Mouse (Mus musculus) gastrocnemius, adult 18-20 months (tissue): Measurements from ENCODE around the gene Smim14. TPM values are rescaled to one million over a fixed set of nuclear protein-coding genes. Genes with fewer than 3 reads are reported as not detected.
"Not testable (repeated sequence)": the region's sequence is repeated elsewhere in the genome, so short reads cannot be mapped to it uniquely, and the experiment has no call there.

Source experiments
- DNase-seq: peaks from one replicate; pipeline ENCODE4 v3.0.0; 2021; ENCODE audit warnings: low spot score
- long read RNA-seq, 2 experiments: library from polyadenylated mRNA; stranded (forward); transcript quantifications; one replicate each; pipeline ENCODE4 v2.0.0; 2021
- total RNA-seq, 2 experiments: library from RNA; stranded (reverse); gene quantifications; 2 replicates each; pipeline ENCODE4 v1.2.3; 2021

The Smim14 gene
- total RNA-seq: 10 to 100 TPM; 29.6 to 39.0 TPM
- long read RNA-seq, experiment 1, full-length matches to known transcripts: 34 of 49 reads
- long read RNA-seq, experiment 1, partial matches to known transcripts: 0 of 49 reads
- long read RNA-seq, experiment 1, other reads (novel, unspliced or antisense): 15 of 49 reads
- long read RNA-seq, experiment 2, full-length matches to known transcripts: 22 of 34 reads
- long read RNA-seq, experiment 2, partial matches to known transcripts: 1 of 34 reads
- long read RNA-seq, experiment 2, other reads (novel, unspliced or antisense): 11 of 34 reads

DNA sequence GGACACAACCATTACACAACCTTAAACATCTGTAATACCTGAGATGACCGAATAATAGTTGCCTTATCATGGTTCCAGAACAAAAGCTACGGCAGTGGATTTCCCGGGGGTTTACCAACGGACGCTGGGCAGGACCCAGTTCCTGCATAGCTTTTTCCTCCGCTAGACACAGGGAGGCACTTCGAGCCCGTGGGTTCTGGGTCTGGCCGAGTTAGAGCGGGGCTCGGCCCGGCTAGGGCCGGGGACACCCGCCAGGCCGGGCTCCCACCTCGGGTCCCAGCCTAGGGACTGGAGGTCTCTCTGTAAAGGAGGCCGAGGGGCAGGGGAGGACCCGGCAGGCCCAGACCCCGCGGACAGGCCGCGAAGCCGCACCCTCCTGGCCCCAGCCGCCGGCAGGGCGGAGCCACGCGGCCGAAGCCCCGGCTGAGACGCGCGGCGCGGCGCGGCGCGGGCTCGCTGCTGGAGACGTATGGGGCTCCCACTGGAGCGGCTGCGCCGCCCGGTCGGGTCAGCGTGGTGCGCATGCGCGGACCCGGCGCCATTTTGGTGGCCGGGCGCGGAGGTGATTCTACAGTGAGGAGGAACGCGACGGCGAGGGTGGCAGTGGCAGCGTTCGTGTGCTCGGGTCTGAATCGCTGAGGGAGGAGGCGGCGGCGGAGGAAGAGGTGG is at the start of gene Smim14, which contains the start of gene Ube2k:
Smim14 (minus strand) TSS at position 434 of the 669 bp plus-strand sequence.
Ube2k (plus strand) TSS at position 483 of the 669 bp plus-strand sequence.
- DNase-seq: peak; percentile 90

DNA sequence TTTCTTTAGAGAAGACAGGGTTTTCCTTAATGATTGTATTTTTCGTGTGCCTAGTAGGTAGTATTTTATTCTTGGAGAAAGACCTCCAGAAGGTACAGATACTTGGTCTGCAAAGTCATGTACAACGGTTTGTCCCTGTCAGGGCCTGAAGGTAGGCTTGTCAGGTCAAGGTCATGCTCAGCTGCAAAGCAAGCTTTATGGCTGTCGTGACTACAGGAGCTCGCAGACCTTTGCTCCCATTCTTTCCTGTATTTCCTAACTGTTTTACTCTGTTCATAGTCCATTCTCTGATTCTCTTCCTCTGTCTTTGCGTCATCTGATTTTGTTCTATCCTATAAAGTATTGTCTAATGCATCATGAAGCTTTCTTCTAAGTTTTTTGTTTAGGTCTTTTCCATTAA is 49.3 kb upstream of the Smim14 start:
- no peak for DNase-seq

DNA sequence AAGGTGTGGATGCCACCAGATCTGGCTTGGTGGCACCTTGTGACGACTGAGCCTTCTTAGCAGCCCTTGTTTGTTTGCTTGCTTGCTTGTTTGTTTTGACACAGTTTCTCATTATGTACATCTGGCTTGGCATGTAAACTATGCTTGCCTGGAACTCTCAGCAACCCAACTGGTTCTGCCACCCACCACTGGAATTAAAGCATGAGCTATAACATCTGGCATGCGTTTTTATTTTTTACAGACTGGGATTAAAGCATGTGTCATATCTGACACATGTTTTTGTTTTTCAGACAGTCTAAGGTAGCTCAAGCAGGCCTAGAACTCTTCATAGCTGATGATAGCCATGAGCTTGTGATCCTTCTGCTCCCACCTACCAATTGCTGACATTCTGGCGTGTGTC is 41.6 kb upstream of the Smim14 start:
- DNase-seq: no peak

DNA sequence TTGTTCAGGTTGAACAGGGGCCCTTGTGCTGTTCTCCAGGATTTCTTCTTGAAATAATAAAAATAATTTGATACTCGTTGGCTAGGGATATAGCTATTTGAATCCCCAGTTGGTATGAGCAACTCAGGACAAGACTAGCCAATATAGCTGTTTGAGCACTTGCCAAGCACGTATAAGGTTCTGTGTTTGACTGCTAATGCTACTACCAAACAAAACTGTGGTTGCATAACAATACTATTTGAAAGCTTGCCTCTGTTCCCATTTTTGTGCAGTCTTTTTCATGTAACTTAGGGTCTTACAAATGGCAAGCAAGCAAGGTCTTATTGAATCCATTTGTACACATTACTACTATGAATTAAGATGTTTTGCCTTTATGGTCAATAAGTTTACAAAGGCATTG is 38.9 kb upstream of the Smim14 start:
- DNase-seq: peak; percentile 17

DNA sequence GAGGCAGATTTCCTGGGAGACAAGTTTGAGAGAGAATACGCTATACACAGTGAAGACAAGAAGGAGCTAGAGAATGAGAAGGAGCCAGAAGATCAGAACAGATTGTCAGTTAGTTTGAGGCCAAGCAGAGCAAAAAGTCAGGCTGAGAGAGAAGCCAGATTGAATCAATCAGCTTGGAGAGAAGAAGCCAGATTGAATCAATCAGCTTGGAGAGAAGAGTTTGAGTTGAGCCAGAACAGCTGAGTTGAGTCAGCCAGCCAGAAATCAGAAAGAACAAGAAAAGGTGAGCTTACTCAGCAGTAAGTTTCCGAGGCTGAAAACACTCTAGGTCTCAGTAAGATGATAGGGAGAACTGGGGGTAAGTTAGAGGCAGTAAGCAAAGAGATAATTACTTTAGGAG is 37.9 kb upstream of the Smim14 start:
- DNase-seq: no peak

DNA sequence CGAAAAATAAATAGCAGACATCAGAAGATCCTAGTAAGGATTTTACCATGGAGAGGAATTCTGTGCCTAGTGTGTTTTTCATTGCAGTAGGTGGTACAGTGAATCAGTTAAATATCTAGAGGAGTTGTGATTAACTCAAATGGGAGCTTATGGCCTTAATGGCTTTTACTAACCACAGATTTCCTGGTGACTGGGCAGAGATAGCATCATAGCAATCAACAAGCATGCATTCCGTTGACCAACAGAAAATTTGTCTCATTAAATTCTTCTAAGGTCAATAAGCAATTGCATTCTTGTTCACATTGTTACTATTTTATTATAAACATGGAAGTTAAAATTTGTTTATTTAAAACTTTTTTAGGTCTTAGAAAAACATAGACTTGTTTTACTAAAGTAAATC is 28.5 kb upstream of the Smim14 start:
- no peak for DNase-seq

DNA sequence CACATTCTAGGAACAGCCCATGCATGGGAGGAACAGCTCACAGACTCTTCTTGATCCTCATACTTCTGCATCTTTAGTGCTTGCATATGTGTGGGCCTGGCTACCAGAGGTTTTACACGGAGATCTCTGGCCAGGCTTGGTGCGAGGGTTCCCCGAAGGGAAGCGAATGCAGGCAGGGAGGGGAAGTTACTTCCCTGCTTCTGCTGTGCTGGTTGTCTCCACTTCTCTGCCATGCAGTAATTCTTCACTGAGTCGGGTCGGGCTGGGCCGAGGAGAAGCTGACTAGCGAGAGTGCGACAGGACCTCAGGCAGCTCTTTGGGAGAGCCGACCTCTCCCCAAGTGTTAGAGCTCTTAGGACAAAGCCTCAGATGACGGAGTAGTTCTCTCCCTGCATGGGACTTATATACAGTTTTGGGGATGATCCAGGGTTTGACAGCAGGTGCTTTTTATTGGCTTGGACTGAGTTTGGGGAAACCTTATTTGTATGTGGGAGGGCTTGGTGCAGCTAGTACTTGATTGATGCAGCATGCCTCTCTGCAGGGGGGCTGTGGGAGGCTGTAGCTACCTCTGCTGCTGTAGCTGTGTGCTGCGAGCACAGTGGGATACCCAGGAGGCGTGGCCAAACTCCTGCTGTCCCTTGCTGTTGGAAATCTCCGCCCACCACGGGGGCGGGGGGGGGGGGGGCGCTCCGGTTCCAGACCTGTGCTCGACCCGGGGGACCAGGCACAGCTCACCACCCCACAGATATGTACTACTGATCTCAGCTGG is 24.3 kb upstream of the Smim14 start:
- DNase-seq: no peak

DNA sequence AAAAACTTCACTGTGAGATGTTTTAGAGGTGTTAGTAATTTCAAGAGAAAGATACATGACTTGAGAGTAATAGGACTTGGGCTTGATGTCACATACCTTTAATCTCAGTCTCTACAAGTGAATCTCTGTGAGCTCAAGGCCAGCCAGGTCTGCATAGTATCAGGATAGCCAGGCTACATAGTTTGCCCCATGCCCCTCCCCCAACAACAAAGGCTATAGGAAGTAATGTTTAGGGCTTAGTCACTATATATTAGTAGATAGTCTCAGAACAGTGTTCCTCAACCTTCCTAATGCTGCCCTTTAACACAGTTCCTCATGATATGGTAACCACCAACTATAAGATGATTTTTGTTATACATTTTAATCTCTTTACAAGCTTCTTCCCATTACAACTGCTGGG is 20.1 kb upstream of the Smim14 start:
- DNase-seq: no peak

DNA sequence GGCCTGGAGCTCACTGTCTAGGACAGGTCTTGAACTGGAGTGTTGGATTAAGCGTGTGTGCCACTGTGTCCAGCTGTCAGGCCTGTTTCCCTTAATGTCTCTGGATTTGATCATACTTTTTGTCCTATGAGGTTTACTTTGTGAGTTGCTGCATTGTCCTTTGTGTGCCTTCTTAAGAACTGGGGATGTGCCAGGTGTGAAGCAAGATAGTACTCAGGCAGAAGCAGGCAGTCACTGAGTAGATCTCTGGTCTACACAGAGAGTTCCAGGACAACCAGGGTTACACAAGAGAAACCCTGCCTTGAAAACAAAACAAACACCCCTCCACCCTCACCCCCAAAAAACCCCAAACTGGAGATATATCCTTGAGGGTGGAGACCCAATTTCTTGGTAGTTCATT is 12.7 kb upstream of the Smim14 start:
- DNase-seq: no peak

DNA sequence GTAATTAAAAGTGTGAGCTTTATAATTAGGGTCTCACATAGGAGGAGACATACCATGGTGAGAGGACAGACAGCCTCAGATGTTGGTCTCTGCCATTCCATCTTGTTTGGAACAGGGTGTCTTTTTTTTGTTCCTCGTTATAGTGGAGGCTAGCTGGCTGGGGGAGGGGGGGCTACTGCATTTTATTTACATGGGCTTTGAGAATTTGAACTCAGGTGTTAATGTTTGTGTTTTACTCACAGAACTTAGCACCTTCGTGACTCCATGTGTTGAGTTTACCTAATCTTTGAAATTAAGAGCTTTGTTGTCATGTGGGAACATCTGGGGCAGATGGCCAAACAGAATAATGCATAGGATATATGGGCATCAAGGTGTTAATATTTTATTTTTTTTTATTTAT is 7.6 kb upstream of the Smim14 start:
- DNase-seq: no peak

DNA sequence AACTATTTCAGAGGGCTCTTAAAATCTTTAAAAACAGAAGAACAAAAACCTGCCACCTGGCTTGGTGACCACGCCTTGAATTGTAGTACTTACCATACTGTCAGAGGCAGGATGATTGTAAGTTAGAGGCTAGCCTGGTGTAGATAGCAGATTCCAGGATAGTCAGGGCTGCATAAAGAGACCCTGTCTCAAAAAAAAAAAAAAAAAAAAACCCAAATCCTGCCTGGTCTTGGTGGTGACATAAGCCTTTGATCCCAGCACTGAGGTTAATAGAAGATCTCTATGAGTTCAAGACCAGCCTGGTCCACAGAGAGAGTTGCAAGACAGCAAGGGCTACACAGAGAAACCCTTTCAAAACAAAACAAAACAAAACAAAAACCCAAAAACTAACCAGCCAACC is 6.5 kb upstream of the Smim14 start:
- DNase-seq: no peak

DNA sequence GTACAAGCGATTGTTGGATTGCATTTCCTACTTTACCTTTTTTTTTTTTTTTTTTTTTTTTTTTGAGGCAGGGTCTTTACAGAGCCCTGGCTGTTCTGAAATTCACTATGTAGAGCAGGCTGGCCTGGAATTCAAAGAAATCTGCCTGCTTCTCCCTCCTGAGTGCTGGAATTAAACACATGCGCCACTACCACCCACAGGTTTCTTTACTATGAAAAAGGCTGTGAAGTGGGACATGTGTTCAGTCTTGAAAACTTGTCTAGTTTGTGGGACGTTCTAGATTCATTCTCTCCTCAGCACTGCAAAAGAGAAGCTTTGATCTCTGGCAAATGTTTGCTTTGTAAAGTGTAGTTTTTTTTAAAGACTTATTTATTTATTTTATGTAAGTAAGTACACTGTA is 4.9 kb upstream of the Smim14 start:
- DNase-seq: no peak

DNA sequence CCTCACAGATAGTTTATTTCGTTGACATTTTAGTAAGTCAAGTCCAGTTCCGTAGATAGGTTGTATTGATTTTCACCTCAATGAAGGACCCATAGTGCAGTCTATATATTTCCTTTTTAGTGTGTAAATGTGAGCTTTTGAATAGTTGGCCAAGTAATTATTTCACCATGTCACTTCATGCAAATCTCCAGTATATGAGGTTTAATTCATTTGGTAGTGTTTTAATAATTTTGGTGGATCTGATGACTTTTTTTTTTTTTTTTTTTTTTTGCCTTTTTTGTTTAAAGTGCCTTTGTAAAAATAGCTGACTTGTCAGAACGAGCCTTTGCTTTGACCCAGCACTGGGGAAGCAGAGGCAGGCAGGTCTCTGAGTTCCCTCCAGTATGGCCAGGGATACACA is 2.8 kb upstream of the Smim14 start:
- DNase-seq: no peak

DNA sequence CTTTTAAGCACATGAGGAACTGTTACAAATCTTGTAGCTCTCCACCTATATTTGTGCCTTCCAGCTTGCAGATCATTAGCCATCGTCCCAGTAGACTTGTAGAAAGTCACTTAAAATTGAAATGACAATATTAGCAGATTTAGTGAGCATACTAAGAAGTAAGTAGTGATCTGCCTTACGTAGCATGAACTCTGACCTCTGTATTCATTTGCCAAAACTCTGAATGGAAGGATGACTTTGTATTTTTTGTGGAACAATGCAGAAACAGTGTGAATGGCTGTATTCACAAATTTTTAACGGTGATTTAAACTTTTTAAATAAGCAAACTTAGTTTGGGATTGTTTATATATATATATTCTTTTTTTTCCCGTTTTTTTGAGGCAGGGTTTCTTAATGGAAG is 1.8 kb upstream of the Smim14 start:
- no peak for DNase-seq

DNA sequence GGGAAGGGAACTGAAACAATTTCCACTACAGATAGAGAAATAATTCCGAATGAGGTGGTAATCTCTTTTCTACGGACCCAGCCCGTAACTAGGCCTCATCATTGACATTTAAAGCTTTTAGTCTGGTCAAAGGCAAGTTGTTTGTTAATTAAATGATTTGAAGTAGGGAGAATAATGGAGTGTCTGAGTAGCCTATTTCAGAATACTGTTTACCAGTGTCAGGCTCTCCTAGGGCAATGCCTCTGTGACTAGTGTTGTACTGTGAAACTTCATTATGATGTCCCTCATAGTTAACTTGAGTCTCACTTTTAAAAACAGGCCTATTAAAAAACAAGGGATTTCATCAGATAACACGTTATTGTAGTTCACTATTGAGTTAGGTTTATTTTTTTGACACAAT is 1.1 kb upstream of the Smim14 start:
- DNase-seq: no peak

DNA sequence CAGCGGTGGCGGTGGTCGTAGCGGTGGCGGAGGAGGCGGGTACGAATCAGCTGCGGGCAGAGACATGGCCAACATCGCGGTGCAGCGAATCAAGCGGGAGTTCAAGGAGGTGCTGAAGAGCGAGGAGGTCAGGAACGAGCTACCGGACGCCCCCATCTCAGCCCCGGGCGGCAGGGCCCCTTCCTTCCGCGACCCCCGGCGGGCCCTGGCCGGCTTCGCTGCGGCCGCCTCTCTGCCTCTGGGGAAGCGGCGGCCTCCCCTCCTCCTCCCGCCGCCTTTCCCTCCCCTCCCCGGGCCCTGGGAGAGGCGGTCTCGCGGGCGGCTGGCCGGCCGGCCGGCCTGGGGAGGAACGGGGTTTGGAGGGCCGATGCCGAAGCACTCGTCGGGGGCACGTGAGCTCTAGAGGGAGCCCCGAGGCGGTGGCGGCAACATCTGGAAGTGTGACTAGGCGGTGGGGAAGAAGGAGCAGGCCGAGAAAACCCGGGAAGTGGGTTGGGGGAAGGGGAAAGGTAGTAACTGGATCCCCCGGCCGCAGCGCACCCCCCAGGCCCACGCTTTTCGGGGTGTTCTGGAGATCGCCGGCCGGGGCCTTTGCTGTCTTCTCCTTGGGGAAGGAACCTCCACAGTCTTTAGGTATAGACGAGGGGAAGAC is 562 bp upstream of the Smim14 start:
- DNase-seq: no peak

DNA sequence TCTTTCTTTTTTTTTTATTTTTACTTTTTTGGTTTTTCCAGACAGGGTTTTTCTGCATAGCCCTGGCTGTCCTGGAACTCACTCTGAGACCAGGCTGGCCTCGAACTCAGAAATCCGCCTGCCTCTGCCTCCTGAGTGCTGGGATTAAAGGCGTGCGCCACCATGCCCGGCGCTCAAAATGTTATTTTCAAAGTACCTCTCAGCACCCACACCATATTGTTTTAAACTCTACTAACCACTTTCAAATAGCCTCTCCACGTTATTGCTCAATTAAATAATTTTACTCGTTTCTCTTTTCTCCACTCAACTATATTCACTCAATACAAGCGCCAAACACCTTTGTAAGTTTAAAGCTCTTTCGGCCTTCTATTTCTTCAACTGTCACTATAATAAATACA is 917 bp downstream of the Smim14 start:
- DNase-seq: not testable (repeated sequence)

DNA sequence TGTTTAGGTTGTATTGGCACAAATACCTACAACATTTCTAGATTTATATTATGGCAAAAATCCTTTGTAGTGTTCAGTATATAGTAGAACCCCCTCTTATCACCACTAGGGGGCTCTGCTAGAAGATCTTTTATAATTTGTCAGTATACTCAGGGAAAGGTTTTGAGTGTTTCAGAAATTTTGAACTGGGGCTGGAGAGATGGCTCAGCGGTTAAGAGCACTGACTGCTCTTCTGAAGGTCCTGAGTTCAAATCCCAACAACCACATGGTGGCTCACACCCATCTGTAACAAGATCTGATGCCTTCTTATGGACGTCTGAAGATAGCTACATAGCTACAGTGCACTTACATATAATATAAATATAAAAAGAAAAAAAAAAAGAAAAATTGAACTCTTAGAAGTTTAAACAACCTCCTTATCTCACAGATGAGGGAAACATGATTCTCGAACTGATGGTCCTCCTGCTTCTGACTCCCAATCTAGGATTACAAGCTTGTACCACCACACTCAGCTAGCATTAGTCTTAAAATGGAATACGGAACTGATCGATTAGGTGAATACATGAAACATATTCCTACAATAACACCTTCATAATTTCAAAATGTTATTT is 1.4 kb downstream of the Smim14 start:
- DNase-seq: peak; percentile 43

DNA sequence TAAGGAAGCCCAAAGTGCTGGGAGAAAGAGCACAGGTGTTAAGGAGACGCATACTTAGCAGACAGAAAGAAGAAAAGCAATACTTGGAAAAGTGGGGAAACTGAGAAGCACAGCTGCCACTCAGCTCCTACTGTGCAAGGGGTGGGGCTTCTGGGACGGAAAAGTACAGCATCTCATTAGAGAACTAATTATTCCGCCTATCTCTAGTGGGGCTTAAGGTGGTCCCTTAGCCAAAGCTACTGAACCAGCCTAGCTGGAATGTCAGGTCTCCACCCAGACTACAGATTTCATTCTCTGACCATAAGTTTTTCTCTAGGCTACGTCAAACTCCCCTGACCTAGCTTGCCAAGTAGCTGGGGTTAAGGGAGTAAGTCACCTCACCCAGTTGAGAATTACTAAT is 2.5 kb downstream of the Smim14 start:
- DNase-seq: no peak

DNA sequence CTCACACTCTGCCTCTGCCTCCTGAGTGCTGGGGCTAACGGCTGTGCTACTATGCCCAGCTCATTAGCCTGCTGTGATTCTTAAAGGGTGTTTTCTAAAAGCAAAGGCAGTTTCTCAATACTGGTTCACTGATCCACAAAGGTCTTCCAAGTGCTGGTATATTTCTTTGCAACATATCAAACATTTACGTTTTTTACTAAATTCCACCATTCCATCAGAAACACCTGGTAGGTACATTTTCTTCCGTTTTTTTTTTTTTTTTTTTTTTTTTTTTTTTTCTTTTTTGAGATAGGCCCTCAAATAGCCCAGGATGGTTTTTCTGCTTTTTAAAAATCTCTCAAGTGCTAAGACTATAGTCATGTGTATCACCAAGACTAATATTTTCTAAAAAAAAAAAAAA is 5.7 kb downstream of the Smim14 start:
- DNase-seq: no peak

DNA sequence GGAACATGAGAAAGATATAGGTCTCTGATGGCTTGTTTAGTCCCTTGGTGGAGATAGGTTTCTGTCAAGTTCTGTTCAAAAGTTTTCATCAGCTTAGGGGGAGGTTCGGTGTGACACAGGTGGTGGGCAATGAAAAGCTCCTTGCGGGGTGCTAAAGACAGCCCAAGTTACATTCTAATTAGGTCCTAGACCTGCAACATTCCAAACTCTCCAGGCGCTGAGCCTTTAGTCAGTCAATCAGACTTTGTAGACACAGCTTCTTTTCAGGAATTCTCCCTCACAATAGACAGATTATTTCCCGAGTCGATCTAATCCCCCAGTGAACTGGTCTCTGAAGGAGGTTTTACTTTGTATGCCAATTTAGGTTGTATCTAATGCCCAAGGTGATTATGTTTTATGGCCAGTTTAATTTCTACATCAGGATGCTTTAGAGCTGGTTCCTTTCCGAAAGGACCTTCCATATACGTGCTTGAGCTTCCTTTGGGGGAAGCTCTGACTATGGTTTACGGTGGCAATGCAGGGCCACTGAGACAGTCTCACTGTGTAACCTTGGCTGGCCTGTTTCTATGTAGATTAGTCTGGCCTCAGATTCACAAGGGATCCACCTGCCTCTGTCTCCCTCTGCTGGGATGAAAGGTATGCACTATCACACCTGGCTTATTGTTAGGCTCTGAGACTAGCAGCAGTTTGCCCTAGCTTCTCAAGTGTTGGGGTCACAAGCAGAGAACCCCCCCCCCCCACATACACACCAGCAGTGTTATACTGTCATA is 11.1 kb downstream of the Smim14 start:
- no peak for DNase-seq
